Mouse (Mus musculus): ENCODE measurements around the gene Peli2.
A peak's percentile ranks its signal among the peaks of the same experiment; 100 is the strongest.

The Peli2 gene

DNA sequence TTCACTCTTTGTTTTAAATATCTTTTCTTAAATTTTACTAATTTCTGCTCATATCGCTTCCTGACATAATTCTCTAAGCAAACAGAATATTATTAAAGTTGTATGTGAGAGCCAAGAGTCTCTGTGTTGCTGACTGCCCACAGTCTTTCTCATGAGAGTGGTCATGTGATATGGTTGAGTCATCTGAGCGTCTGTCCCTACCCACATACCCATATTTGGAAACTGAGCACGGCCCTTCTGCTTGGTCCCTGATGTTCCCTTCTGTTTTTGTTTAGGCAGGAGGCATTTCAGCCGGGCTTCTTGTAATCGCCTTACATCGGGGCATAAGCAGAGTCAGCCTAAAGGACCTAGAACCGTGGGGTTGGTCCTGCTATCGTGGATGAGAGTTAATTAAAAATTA is 68.7 kb downstream of the Peli2 start:
- DNase-seq (ENCODE audit: low spot score), result peak; percentile 59

DNA sequence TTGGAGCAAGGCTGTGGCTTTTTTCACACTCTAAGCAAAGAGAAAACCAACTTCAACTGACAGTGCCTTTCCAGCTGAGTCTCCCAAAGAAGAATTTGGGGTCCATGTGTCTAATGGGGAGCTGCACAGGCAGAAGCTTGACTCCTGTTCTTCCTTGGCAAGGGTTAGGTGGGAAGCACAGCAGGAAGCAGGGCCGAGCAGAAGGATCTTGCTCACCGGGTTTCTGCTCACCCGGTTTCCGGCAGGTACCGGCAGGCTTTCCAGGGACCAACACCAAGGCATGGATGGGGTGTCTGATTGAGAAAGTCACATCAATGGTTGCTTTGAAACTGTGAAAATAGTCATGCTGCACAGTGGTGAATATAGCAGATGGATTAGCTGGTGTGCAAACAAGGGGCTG is 70.3 kb downstream of the Peli2 start:
- DNase-seq (ENCODE audit: low spot score), result no peak

DNA sequence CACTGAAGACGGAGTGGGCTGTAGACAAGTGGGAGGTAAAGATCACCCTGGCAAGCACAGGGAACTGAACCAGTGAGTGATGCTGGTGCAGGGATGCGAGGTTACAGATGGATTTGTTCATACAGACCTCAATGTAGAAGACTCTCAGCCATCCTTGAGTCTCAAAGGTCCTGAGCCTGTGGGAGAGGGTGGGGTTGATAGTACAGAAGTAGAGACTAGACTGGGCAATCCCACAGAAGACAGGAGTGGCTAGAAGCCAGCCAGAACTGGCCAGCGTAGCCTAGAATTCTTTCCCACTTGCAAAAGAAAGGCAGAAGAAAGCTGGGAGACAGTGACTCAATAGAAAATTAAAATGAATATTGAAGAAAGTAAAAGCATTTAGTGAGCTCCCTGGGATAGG is 71.3 kb downstream of the Peli2 start:
- no peak for DNase-seq (ENCODE audit: low spot score)

DNA sequence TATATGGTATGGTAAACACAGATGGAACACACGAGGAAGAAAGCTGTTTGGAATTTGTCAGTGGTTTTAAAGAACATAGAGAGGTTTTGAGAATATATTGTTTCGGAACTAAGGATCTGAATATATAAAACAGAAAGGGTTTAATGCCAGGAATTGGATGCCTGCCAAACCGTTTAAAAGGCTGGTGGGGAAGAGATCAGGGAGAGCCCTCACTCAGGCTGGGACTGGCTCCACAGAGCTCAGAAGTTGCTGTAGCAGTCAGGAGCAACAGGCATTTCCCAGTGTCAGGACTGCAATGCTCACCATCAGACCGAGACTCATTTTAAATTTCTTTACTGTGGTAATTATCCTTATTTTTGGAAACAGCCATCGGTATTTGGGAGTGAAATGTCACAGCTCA is 76.2 kb downstream of the Peli2 start:
- DNase-seq (ENCODE audit: low spot score), result no peak

DNA sequence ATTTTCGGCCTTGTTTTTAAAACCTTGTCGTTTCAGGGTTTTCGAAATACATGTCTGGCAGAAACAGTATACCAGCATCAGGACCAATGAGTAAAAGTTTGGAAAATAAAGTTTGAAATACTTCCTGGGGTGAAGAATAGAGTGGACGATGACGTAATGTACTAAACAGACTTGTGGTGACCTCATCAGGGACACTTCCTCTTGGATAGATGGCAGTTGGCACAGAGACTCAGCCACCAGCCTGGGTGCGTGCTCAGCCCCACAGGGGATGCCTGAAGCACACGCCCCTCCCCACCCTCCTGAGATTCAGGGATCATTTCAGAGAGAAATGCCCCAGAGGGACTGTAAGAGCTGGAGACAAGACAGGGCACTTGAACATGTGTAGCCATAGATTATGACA is 76.7 kb downstream of the Peli2 start:
- DNase-seq (ENCODE audit: low spot score), result no peak

DNA sequence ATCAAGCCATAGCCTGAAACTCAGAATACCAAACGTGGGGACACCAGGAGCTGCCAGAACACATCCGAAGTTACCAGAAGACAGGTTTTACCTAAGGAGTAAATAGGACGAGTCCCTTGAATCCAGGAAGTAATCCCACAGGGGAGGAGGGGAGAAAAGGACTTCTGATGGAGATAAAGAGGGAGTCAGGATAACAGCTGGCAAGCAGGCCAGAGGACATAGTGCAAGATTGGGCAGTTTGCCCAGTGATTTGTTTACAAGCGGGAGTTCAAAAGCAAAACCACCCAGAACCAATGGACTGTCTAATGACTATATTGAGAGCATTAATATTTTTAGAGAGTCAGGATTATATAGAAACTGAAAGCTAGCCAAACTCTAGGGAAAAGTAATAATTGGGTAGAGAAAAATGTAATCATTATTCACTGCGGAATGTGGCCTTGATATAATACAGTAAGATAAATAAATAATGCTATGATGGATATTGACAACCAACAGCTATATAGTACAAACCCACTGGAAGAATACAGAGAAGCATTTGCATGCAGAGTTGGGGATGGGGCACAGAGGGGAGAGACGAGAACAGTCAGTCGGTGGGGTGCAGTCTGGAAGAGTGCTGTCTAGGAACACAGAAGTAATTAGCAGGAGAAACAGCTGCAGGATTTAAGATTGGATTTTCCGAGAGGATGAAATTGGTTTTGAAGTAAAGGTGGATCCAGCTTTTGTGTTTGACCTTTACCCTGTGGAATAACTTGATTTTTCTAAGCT is 77.7 kb downstream of the Peli2 start:
- DNase-seq (ENCODE audit: low spot score), result peak; percentile 59

DNA sequence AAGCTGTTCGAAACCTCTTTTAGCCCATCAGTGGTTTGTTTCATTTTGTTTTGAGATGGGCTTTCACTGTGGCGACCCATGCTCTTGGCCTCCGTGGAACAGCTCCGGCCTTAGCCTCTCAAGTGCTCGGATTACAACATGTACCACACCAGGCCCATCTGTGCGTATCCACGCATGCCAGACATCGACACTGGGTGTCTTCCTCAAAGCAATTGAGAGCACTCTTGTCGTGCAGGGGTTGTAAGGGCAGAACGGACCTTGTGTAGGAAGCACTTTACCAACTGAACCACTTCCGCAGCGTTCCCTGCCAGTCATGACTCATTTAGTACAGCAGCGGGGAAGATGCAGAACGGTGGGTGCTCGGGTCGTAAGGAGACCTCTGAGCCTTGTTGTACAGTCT is 78.3 kb downstream of the Peli2 start:
- no peak for DNase-seq (ENCODE audit: low spot score)

DNA sequence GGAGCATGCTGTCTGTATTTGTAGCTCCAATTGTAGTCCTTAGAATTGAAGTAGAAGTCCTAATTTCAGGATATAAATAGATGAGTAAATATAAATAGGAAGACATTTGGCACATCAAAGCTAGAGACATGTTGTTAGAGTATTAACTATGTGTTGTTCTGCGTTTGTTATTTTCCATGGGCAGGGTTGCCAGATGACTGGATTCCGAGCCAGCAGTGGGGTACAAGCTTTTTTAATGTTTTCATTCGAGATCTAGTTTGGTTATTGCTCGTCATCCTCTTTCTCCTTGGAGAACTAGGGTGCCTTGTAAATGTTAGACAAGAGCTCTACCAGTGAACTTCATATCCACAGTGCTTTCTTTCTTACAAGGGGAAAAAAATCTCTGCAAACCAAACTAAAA is 78.9 kb downstream of the Peli2 start:
- no peak for DNase-seq (ENCODE audit: low spot score)

DNA sequence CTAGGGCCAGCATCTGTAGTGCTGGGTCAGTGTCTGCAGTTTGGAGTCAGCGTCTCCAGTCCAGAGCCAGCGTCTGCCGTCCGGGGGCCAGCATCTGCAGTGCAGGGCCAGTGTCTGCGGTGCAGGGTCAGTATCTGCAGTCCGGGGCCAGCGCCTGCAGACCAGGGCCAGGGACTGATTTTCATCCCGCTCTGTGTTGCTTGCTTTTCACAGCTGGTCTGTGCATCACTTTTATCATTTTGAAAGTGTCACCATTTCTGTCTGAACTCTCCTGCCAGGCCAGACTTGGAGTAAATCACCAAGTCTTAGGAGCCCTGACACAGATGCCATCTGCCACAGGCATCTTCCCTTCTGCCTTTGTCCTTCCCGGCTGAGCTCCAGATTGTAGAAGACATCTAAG is 79.7 kb downstream of the Peli2 start:
- no peak for DNase-seq (ENCODE audit: low spot score)

DNA sequence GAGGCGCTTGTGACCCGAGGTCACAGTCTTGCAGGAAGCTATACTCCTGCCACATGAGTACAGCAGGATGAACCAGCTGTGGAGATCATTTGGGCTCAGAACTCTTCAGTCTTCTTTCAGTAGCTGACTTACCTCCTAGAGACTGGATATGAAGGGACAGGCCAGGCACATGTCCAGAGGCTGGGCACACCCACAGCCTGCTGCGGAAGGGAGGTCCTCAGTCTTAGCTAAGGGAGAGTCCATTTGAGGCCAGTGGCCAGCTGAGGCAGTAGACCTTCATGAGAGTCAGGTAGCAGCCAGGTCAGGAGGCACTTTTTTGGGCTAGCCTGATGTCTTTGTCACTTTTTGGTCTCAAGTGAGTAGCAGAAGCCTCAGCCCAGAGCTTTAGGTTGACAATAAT is 80.2 kb downstream of the Peli2 start:
- DNase-seq (ENCODE audit: low spot score), result no peak

DNA sequence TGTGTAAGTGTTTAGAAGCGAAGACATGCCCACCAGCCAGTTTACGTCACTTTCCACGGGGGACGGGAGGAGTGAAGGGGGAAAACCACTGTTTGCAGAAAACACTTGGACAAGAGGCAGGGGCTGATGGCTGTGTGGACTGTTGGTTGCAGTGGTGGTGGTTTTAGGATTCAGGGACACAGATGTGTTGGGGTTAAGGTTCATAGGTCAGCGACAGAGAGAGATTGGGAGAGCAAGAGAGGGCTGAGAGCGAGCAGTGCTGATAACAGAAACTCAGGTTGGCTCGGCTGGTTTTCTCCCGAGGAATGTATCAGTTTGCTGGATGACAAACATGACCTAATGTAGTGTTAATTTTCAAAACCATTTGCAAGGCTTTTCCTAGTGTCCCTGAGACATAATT is 80.8 kb downstream of the Peli2 start:
- no peak for DNase-seq (ENCODE audit: low spot score)

DNA sequence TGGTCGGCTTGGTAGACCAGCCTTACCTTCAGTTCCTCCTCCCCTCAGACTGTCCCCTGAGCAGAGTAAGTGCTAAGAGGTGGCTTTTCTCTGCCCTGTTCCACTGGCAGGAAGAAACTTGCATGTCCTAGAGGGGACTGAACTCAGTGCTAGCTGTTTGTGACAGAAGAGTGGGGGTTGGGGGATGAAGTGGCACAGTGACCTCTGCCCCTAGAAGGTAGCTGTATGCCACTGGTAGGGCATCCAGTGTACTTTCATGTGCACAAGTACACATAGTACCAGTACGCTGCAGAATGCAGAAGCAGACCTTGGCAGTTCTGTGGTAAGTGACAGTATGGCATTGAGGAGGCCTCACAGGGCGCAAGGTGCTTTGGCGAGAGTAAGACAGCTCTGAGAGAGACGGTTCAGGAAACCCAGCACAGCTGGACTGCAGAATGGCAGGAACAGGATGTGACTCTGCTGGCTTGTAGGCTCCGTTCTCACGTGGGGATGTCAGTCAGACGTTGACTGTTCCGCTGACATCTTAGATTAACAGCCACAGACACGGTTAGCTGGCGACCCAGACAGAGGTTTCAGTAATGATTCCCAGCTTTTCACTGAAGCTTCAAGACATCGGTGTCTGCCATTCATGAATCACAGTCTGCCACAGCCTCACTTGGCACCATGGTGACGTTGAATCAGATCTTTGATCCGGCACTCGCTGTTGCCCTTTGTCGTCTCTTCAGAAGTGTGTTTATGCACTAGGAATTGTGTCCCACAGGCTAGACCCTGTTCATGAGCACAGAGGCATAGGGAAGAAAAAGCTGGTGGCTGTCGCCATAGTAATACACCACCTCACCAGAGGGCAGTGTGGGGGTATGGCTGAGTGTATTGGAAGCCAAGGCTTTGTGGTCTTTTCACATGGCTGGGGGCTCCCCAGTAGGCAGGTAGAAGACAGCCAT is 81.7 kb downstream of the Peli2 start:
- no peak for DNase-seq (ENCODE audit: low spot score)

DNA sequence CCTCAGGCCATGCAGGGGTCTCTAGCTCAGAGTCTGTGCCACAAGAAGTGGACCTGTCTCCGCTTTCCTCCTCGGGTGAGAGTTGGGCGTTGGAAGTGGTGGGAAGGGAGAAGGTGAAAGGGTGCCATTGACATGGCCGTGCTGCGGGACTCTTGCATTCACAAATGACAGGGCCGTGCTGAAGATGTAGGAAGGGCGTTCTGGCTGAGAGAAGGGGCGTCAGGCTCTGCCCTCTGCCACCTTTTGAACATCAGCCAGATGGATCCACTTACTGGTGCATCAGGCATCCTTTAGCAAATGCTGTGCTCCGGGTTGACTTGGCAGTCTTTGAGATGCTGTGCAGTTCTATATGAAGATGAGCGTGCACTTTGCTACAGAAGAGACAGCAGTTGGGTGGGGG is 84.4 kb downstream of the Peli2 start:
- DNase-seq (ENCODE audit: low spot score), result no peak

DNA sequence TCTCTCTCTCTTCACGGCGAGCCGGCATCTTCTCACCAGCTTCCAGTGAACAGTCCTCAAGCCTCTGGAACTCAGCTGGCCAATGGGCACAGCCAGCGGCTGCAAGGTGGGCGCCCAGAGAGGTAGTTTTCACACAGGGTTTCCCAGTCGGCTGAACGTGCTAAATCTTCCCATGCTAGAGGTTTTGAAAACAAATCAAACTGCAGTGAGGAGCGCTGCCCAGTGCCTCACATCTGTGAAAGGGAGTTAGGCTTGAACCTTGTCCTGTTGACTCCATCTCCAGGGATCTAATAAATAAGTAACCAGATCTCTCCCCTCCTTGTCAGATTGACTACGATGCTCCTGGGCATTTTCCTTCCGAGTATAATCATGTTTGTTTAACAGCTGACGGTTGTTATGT is 85.0 kb downstream of the Peli2 start:
- no peak for DNase-seq (ENCODE audit: low spot score)

DNA sequence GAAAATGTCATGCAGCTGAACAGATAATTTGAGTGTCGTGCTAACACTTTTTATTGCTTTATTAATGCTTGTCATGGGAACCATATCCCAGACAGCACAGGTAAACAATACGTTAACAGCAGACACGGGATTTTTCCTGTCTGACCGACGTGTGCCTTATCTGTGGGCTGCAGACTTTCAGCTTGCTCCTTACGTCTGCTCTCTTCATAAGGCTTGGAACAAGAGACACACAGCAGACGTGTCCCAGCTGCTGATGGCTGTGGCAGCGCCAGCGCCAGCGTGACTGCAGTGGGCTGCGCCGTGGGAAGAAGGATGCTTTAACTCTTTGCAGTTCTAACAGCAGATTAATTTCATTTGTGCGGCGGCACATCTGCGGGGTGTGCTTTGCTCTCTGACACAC is 86.5 kb downstream of the Peli2 start:
- peak; percentile 22 for DNase-seq (ENCODE audit: low spot score)

DNA sequence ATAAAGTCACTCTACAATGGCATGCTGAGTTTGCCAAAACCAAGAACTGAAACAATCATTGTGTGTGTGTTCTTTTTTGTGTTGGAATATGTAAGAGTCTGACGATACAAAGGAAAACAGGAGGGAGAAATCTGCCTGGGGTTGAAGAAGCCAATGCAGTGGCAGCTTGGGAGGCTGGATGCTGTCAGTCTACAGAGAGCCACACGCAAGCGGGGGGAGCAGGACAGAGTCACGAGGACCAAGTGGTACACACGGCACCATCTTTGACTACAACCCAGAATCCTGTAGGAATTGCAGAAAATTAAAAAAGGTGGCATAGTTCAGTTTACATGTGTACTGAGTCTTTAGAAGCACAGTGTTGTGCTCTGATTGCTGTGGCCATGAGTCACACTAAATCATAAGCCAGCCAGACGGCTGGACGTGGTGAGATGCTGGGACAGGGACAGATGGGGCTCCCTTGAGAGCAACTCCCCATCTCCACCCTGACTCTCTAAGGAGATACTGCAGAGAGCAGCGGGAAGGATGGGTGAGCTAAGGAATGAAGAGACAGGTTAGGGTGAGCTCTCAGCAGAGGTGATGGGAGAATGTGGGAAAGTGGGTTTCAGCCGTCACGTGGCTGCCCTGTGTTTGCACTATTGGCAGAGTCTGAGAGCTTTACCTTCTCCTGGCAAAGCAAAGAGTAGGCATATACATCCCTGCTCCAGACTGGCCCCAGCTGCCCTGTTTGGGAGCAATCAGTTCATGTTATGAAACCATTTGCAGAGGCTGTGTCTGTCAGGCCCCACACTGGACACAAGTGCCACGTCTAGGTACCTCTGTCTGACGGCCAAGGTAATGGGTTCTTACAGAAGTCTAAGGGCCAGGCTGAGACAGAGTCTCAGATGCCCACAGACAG is 87.4 kb downstream of the Peli2 start:
- no peak for DNase-seq (ENCODE audit: low spot score)

DNA sequence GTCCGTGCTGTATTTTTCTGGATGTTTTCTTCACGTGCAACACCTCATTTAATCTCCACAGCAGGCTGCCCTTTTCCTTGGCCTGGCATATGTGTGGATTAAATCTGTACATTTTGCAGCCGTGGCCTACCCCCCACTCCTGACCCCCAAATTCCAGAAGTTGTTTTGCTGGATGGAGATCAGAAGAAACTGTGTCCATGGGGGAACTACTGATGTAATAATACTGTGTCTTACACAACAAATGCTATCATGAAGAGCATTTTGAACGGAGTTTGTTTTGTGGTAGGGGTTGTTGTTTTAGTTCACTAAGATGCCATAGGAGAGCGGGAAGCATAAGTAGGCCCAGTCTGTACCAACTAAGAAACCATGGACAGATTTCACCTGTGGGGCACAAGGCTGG is 88.8 kb downstream of the Peli2 start:
- no peak for DNase-seq (ENCODE audit: low spot score)

DNA sequence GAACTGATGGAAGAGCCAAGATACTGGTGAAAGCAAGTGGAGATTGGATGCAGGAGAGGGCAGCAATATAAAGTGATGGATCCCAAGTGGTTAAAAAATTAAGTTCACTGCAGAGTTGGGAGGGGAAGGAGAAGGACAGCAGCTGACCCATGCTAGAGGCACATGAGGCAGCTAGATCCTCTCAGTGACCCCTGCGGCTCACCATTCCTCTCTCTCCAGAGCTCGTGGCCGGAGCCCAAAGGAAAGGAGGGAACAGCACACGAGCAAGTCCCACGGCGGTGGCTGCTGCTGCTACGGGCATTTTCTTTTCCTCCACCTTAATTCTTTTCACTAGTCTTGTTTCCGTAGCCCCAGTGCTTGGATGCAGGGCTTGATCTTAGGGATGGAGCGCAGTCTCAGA is 89.5 kb downstream of the Peli2 start:
- peak; percentile 8 for DNase-seq (ENCODE audit: low spot score)

DNA sequence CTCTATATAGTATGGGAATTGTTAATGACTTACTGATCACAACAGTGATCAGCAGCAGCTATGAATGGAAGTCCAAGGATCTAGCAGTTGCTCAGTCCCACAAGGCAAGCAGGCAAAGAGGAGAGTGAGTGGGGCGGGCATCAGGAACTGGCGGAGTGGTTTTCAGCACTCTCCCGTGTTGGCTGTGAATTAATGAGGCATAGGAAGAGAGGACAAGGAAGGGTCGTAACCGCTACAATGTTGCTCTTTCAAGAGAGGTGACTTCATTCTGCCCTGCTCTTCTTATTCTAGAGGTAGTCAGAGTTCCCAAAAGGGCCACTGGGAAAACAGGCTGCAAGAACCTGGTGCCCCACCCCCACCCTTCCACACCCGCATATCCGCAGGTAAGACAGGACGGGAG is 90.9 kb downstream of the Peli2 start:
- DNase-seq (ENCODE audit: low spot score), result no peak

DNA sequence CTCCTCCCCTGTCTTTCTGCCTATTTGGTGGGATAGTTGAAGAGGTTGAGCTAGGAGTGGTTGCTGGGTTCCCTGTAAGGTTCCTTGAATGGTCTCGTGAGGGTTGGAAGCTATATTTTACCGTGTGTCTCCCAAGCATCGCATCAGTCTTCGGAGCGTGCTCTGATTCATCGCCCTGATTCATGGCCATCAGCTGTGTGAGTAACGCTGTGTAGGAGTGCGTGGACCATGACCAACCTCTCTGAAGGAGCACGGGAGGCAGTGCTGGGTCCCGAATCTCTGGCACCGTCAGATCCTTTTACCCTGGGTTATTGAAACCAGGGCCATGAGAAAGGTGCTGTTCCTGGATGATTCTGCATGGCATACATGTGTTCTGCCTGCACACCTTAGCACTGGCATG is 92.2 kb downstream of the Peli2 start:
- DNase-seq (ENCODE audit: low spot score), result no peak

DNA sequence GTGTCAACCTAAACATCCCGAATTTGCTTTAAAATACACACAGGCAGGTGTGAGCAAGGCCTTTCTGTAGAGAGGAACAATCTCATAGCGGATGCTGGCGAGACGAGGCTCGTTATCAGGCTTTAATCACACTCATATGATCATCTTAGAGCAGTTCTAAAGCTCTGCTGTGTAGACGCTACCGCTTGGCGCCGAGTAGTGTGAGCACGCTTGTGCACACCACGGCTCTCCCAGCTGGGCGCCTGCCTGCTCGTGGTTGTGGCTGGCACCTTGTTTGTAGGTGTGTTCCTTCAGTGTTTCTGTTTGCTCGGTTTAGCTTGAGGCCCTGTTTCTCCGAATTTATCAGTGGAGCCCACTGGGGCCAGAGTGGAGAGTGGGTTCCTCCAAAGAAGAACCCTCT is 93.0 kb downstream of the Peli2 start:
- DNase-seq (ENCODE audit: low spot score), result no peak

DNA sequence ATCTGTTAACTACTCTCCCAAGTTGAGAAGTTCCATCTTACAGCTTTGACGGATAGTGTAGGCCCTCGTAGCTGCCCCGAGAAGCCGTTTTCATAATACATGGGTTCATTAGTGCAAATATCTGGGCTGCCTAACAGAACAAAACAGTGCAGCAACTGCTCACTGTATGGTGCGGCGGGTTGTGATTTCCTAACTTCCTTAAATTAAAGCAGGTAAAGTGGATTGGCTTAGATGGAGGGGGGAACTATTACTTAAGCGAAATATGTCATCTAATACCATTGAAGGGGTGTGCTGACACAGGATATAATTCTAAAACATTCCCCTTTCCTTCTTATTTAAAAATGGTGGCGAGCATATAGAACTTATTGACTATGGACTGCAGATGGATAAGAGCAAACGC is 101.4 kb downstream of the Peli2 start:
- DNase-seq (ENCODE audit: low spot score), result no peak

All from lung, postnatal 25 days (tissue).